Comparison of ENCODE assay signal across 23 mouse cellular contexts in the genomic region with DNA sequence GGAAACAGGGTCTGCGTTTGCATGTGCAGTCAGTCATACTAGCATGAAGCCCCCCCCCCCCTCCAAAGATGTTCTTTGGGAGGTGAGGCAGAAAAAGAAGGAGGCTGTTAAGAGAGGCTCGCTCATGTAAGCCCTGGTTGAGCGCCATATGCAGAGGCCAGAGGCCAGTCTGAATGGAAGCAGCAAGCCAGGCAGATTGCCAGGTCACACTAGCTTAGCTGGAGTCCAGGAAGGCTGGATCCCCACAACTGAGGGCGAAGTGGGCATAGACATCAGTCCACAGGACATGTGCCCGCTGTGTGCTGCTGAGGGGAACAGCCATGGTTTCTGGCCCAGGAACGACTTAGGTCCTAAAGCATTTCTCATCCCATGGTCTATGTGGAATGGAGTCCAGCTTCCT.
DNase-seq lines count a peak whose midpoint lies in the region; ATAC-seq and TF ChIP-seq lines count a peak whose summit lies in the region.
"Had no signal": no experiment of that assay in that cellular context is flagged by ENCODE, and none has a peak within 500 bp of the region (broad histone marks: within the 10 kb centered on the region; RNA-seq: fewer than 3 reads in every experiment).

No protein-coding gene starts in this region.

- peaks cover 18% of the 10 kb centered on the region for H3K27me3 ChIP-seq in hindbrain, embryonic 10.5 days (ENCODE audit: insufficient read depth, poor library complexity, severe bottlenecking)
- H3K27me3 ChIP-seq in hindbrain, embryonic 12.5 days: no peaks in the 10 kb centered on the region
- no peaks in the 10 kb centered on the region for H3K27me3 ChIP-seq in lung, embryonic 14.5 days (ENCODE audit: insufficient read depth, low read length)
- peaks cover 8% of the 10 kb centered on the region; the same call in 1 of the 2 replicates for H3K27me3 ChIP-seq in forebrain, embryonic 10.5 days (ENCODE audit: poor library complexity, severe bottlenecking)
- H3K27me3 ChIP-seq: embryonic facial prominence, embryonic 12.5 days; embryonic facial prominence, embryonic 15.5 days; forebrain, embryonic 15.5 days; heart, embryonic 13.5 days; hindbrain, embryonic 15.5 days; intestine, embryonic 15.5 days; Patski had no signal

- H3K27ac ChIP-seq in hindbrain, embryonic 10.5 days: 0 out of 2 replicates have a peak overlapping the region, but pooled peaks have one; percentile 14
- no peak overlapping the region for H3K27ac ChIP-seq in hindbrain, embryonic 12.5 days
- H3K27ac ChIP-seq in lung, embryonic 14.5 days (ENCODE audit: low read depth): no peak overlapping the region
- no peak overlapping the region for H3K27ac ChIP-seq in forebrain, embryonic 10.5 days
- H3K27ac ChIP-seq: embryonic facial prominence, embryonic 12.5 days; embryonic facial prominence, embryonic 15.5 days; forebrain, embryonic 12.5 days; forebrain, embryonic 15.5 days; heart, embryonic 13.5 days; hindbrain, embryonic 15.5 days; intestine, embryonic 15.5 days had no signal

- no peak overlapping the region for H3K4me2 ChIP-seq in hindbrain, embryonic 12.5 days (replicated peaks)
- H3K4me2 ChIP-seq in lung, embryonic 14.5 days: no peak overlapping the region
- H3K4me2 ChIP-seq: embryonic facial prominence, embryonic 12.5 days; embryonic facial prominence, embryonic 15.5 days; forebrain, embryonic 12.5 days; forebrain, embryonic 15.5 days; heart, embryonic 13.5 days; hindbrain, embryonic 15.5 days; intestine, embryonic 15.5 days had no signal

- TF ChIP-seq CTCF in lung, embryonic 14.5 days (IDR thresholded peaks at IDR 0.05; ENCODE audit: low read depth): no peak

- H3K9ac ChIP-seq in hindbrain, embryonic 12.5 days: no peak overlapping the region
- H3K9ac ChIP-seq in lung, embryonic 14.5 days: no peak overlapping the region
- H3K9ac ChIP-seq: embryonic facial prominence, embryonic 12.5 days; embryonic facial prominence, embryonic 15.5 days; forebrain, embryonic 12.5 days; forebrain, embryonic 15.5 days; heart, embryonic 13.5 days; hindbrain, embryonic 15.5 days; intestine, embryonic 15.5 days had no signal

- H3K4me1 ChIP-seq in hindbrain, embryonic 10.5 days (replicated peaks): peaks cover 52% of the 10 kb centered on the region
- peaks cover 55% of the 10 kb centered on the region for H3K4me1 ChIP-seq in hindbrain, embryonic 12.5 days
- H3K4me1 ChIP-seq in lung, embryonic 14.5 days (ENCODE audit: insufficient read depth): peaks cover 11% of the 10 kb centered on the region
- peaks cover 35% of the 10 kb centered on the region for H3K4me1 ChIP-seq in forebrain, embryonic 10.5 days

- no peak overlapping the region for H3K4me3 ChIP-seq in hindbrain, embryonic 10.5 days
- no peak overlapping the region for H3K4me3 ChIP-seq in hindbrain, embryonic 12.5 days
- no peak overlapping the region for H3K4me3 ChIP-seq in lung, embryonic 14.5 days (ENCODE audit: low read depth, low read length)
- no peak overlapping the region for H3K4me3 ChIP-seq in forebrain, embryonic 10.5 days
- H3K4me3 ChIP-seq: embryonic facial prominence, embryonic 12.5 days; embryonic facial prominence, embryonic 15.5 days; forebrain, embryonic 12.5 days; forebrain, embryonic 15.5 days; heart, embryonic 13.5 days; hindbrain, embryonic 15.5 days; intestine, embryonic 15.5 days had no signal

- WGBS in hindbrain, embryonic 10.5 days: 91% methylated on average over 6 of the region's 6 CpGs
- WGBS in hindbrain, embryonic 12.5 days: 88% methylated on average over 6 of the region's 6 CpGs
- WGBS in lung, embryonic 14.5 days: 81% methylated on average over 6 of the region's 6 CpGs
- WGBS in forebrain, embryonic 10.5 days: 90% methylated on average over 6 of the region's 6 CpGs

- peak; percentile 16 for DNase-seq in cerebellum, adult 11-12 months
- DNase-seq in cerebellum, adult 11 months: no peak
- no peak for DNase-seq in hindbrain, embryonic 10.5 days (ENCODE audit: low spot score)
- DNase-seq in lung, embryonic 14.5 days: peak; percentile 50
- no peak for DNase-seq in lung, postnatal 14 days
- peak; percentile 51 for DNase-seq in NIH3T3 (ENCODE audit: low read depth)
- DNase-seq in forebrain, embryonic 10.5 days (ENCODE audit: extremely low spot score, low spot score): no peak
- DNase-seq: adrenal gland, adult 2 months; adrenal gland, postnatal 14 days; cerebellum, adult 8-10 months; gastrocnemius, postnatal 25 days; heart, adult 18-20 months; heart, postnatal 14 days; kidney, adult 11 months had no signal

- no peak for ATAC-seq in hindbrain, embryonic 12.5 days (ENCODE audit: low FRiP score)
- ATAC-seq in lung, embryonic 14.5 days (ENCODE audit: insufficient read depth): no peak
- ATAC-seq: forebrain, embryonic 15.5 days; intestine, embryonic 15.5 days; Patski had no signal

- H3K36me3 ChIP-seq in hindbrain, embryonic 10.5 days: no peaks in the 10 kb centered on the region
- H3K36me3 ChIP-seq in hindbrain, embryonic 12.5 days: no peaks in the 10 kb centered on the region
- H3K36me3 ChIP-seq in lung, embryonic 14.5 days (ENCODE audit: insufficient read depth): no peaks in the 10 kb centered on the region
- H3K36me3 ChIP-seq in forebrain, embryonic 10.5 days (replicated peaks): no peaks in the 10 kb centered on the region
- H3K36me3 ChIP-seq: embryonic facial prominence, embryonic 12.5 days; embryonic facial prominence, embryonic 15.5 days; forebrain, embryonic 12.5 days; forebrain, embryonic 15.5 days; heart, embryonic 13.5 days; hindbrain, embryonic 15.5 days; intestine, embryonic 15.5 days had no signal

- H3K9me3 ChIP-seq in hindbrain, embryonic 10.5 days: no peaks in the 10 kb centered on the region
- H3K9me3 ChIP-seq in hindbrain, embryonic 12.5 days (replicated peaks): 0 out of 2 replicates have a peak, but pooled peaks cover 6% of the 10 kb centered on the region
- no peaks in the 10 kb centered on the region for H3K9me3 ChIP-seq in lung, embryonic 14.5 days (ENCODE audit: low read depth, low read length)
- peaks cover 5% of the 10 kb centered on the region; the same call in 1 of the 2 replicates for H3K9me3 ChIP-seq in forebrain, embryonic 10.5 days
- H3K9me3 ChIP-seq: embryonic facial prominence, embryonic 12.5 days; embryonic facial prominence, embryonic 15.5 days; forebrain, embryonic 12.5 days; forebrain, embryonic 15.5 days; heart, embryonic 13.5 days; hindbrain, embryonic 15.5 days; intestine, embryonic 15.5 days had no signal

Comparison
In these comparisons a context has a peak if more than half of its experiments do, and no peak if none do; other contexts are left out.
1. DNase-seq: peak in cerebellum, adult 11-12 months (single experiment), lung, embryonic 14.5 days (single experiment) and NIH3T3 (single experiment); none in cerebellum, adult 11 months (single experiment), hindbrain, embryonic 10.5 days (single experiment), lung, postnatal 14 days (single experiment) and forebrain, embryonic 10.5 days (single experiment).